Mouse (Mus musculus) forebrain, embryonic 10.5 days (tissue): ENCODE data around the gene Rusc1. TPM values are rescaled to one million over a fixed set of nuclear protein-coding genes. Genes with fewer than 3 reads are reported as not detected.

Source experiments
- DNase-seq: peaks from one replicate; pipeline ENCODE4 v3.0.0-alpha.2; 2017; ENCODE audit warnings: low spot score; ENCODE audit errors: extremely low spot score
- H3K27ac ChIP-seq: fragments of 300-500 bp; sonication (generic); 2 replicates; pipeline ENCODE4 v1.5.1; 2016; ENCODE audit warnings: mild to moderate bottlenecking
- H3K27me3 ChIP-seq: fragments of 300-500 bp; sonication (generic); 2 replicates; pipeline ENCODE4 v1.6.1; 2016; ENCODE audit warnings: mild to moderate bottlenecking; ENCODE audit not compliant: poor library complexity, severe bottlenecking
- H3K36me3 ChIP-seq: fragments of 300-500 bp; sonication (generic); replicated peaks from 2 replicates; pipeline ENCODE4 v1.6.1; 2016; ENCODE audit warnings: mild to moderate bottlenecking, moderate library complexity
- H3K4me1 ChIP-seq: fragments of 300-500 bp; sonication (generic); 2 replicates; pipeline ENCODE4 v1.6.1; 2016
- H3K4me3 ChIP-seq: fragments of 300-500 bp; sonication (generic); 2 replicates; pipeline ENCODE4 v1.5.1; 2016; ENCODE audit warnings: mild to moderate bottlenecking, moderate library complexity
- H3K9me3 ChIP-seq: fragments of 300-500 bp; sonication (generic); 2 replicates; pipeline ENCODE4 v1.6.1; 2016; ENCODE audit warnings: mild to moderate bottlenecking, moderate library complexity
- WGBS: fragments of 180-500 bp; shearing (Covaris S2); methylation state at CpG from one replicate; pipeline ENCODE4 v1.1.7; 2016; 5-methylcytosine and 5-hydroxymethylcytosine counted together
- polyA plus RNA-seq: library from polyadenylated mRNA; unstranded; fragments of >200 nt; fragmentation: Nextera tagmentation; extraction: Ambion mirVana; gene quantifications from 2 replicates; pipeline ENCODE4 v1.2.1, GENCODE M21; 2016

Rusc1 gene
- polyA plus RNA-seq, 1 experiment from 2014 or later = 13.7 TPM

DNA sequence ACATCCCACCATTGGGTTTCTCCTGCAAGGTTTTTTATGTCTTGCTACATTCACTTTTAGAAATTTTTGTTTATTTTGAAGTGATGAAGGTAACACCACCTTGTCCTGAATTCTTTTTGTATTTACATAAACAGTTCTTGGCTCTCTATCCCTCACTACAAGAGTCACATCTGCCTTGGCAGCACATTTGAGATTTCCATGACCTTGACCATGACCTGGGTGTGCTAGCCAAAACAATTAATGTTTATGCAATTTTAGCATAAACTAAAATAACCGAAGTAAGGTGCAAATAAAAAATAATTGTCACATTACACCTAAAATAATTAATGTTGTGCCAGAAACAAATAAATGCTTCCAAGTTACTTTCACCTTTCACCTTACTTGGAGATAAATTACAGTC is 15.0 kb upstream of the Rusc1 start:
- H3K36me3 ChIP-seq = no peaks in the 10 kb centered on the region
- no peaks in the 10 kb centered on the region for H3K9me3 ChIP-seq
- no peaks in the 10 kb centered on the region for H3K27me3 ChIP-seq
- 91% methylated on average over 1 of the region's 1 CpGs for WGBS
- no peak for DNase-seq
- H3K4me3 ChIP-seq = no peak overlapping the region
- no peak overlapping the region for H3K27ac ChIP-seq
- no peaks in the 10 kb centered on the region for H3K4me1 ChIP-seq

DNA sequence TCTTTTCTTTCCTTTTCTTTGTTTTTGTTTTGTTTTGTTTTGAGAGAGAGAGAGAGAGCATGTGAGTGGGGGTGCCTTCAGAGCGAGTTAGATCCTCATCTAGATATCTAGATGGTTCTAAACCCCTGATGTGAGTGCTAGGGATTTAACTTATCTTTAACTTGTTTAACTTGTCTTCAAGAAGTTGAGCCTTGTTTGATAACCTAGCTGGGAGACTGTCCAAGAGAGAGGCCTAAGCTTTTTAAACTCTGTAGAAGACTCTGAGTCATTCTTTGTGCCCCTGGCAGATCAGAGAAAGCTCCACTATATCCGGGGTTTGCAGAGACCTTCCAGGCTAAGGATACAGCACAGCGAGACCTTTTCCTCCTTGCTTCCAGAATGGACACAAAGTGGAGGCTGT is 14.4 kb upstream of the Rusc1 start:
- DNase-seq = no peak
- 76% methylated on average over 3 of the region's 3 CpGs for WGBS

DNA sequence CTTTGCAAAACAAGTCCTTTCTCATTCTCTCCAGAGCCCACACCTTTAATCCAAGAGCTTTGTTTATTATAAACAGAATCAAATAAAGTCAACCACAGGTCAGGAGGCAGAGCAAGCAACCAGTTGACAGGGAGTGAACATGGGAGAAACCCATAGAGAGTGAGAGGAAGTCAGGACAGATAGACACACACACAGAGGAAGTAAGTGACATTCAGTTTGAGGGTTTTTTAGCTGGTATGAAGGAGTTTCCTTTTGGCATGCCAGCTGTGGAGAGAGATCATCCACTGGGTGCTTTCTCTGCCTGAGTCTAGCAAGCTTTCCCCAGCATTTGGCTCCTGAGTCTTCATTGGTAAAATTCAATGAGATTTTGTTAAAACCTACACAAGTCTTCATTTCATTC is 13.8 kb upstream of the Rusc1 start:
- DNase-seq = no peak
- Histone ChIP-seq H3K4me3 (no peak overlapping the region), H3K36me3 (no peaks in the 10 kb centered on the region), H3K9me3 (no peaks in the 10 kb centered on the region), H3K4me1 (peaks cover 9% of the 10 kb centered on the region), H3K27me3 (no peaks in the 10 kb centered on the region), H3K27ac (no peak overlapping the region)

More for the DNA sequence above, 14.4 kb upstream of the Rusc1 start:
- Histone ChIP-seq H3K9me3 (no peaks in the 10 kb centered on the region), H3K4me3 (no peak overlapping the region), H3K27me3 (no peaks in the 10 kb centered on the region), H3K36me3 (no peaks in the 10 kb centered on the region), H3K4me1 (peaks cover 3% of the 10 kb centered on the region), H3K27ac (no peak overlapping the region)

DNA sequence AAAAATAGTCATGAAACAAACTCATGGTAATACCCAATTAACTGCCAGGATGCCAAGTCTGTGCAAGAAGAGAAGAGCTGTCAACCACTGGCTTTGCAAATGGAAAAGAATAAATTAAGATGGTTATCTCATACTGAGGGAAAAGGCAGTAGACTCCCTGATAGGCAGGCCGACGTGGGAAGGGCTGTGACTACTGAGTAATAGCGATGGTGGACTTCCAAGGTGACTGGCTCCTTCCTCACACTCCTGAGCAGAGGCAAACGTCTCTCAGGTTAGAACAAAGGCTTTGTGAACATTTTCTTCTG is 10.1 kb upstream of the Rusc1 start:
- DNase-seq = no peak
- 85% methylated on average over 4 of the region's 4 CpGs for WGBS
- Histone ChIP-seq H3K27me3 (no peaks in the 10 kb centered on the region), H3K27ac (peak overlapping the region; percentile 91), H3K4me3 (no peak overlapping the region), H3K9me3 (no peaks in the 10 kb centered on the region), H3K4me1 (peaks cover 38% of the 10 kb centered on the region), H3K36me3 (peaks cover 26% of the 10 kb centered on the region)

DNA sequence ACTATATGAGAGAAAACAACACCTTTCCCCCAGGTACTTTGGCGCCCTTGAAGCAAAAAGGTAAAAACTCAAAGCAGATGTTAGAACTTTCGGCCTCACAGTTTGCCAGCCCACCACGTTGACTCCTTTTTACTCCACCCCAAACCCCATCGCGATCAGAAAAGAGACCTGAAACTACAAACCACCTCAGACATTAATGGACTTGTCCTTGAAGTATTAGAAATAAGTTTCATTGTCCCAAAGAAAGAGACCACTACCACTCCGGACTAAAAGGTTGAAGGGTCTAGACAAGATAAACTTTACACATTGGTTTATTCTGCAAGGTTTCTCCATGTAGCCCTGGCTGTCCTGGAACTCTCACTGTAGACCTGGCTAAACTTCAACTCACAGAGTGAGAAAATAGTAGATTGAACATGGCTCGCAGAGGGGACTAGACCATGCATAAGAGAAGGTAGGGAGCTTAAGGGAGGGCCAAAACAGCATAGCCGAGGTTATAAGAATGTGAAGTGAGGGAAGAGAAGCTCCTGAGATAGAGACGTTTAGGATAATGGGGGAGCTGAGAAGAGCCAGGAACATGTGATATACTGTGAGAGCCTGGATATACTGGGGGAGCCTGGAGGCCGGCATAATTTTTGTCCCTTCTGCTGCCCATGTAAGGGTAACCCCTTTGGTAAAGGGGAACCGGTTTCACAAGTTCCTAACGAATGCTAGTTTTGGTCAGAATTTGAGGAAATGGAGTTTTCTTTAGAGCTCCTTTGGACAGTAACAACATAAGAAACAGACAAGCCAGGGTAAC is 9.6 kb upstream of the Rusc1 start:
- no peaks in the 10 kb centered on the region for H3K9me3 ChIP-seq
- peak overlapping the region; percentile 91 for H3K27ac ChIP-seq
- DNase-seq = no peak
- H3K4me3 ChIP-seq = peak overlapping the region; percentile 87
- WGBS = 68% methylated on average over 12 of the region's 12 CpGs
- H3K36me3 ChIP-seq = peaks cover 32% of the 10 kb centered on the region
- H3K4me1 ChIP-seq = peaks cover 41% of the 10 kb centered on the region
- H3K27me3 ChIP-seq = no peaks in the 10 kb centered on the region

DNA sequence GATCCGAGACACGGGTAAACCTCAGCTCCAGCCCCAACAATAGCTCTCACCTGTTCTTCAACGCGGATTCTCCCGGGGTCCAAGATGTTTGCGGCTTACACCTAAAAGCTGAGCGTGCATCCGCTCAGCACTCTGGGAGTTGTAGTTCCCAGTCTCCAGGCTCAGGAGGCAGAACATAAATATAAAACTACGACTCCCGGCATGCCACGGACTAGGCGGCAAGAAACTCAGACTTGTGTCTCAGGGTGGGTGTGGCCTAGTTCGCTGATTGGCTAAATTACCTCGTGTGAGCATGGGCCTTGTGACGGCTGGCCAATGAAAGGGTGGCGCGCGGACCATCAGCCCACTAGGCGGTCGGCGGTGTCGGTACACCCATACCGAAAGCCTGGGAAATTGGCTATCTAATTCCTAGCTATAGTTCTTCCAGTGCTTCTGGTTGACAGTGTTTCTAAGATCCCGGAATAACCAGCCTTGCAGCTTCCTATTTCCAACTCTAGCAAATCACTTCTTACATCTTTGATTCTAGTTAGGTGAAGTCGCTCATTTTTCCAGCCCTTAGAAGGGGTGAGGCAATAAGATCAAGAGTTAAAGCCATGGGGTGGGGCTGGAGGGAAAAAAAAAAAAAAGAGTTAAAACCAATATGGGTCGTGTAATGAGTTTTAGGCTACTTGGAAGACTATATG is 8.8 kb upstream of the Rusc1 start, which contains the start of gene Fdps:
Fdps (minus strand) TSS at position 148 of the 683 bp plus-strand sequence.
- peak within 1 kb of the TSS; percentile 91 for H3K27ac ChIP-seq
- H3K4me3 ChIP-seq = peak within 1 kb of the TSS; percentile 87
- peaks cover 41% of the 10 kb centered on the region for H3K4me1 ChIP-seq
- under 1% methylated on average over 26 of the region's 26 CpGs for WGBS
- H3K36me3 ChIP-seq = peaks cover 39% of the 10 kb centered on the region
- no peaks in the 10 kb centered on the region for H3K9me3 ChIP-seq
- peak; percentile 95 for DNase-seq
- no peaks in the 10 kb centered on the region for H3K27me3 ChIP-seq

DNA sequence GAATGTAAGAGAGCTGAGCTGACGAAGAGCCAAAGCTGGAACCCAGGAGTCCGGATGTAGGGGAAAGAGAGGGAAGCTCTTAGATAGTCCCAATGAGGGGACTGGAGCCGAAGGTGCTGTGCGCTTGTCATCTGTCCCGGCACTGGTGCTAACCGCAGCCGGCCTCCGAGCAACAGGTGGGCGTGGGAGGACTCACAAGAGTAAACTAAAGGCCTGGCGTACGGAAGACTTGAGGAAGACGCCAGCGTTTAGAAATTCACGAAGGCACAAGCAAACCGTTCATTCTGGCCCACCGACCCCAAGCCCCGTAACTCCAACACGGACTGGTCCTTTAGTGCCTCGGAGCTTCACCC is 8.3 kb upstream of the Rusc1 start:
- Histone ChIP-seq H3K4me1 (peaks cover 43% of the 10 kb centered on the region), H3K9me3 (no peaks in the 10 kb centered on the region), H3K27ac (peak overlapping the region; percentile 91), H3K36me3 (peaks cover 44% of the 10 kb centered on the region), H3K27me3 (no peaks in the 10 kb centered on the region), H3K4me3 (peak overlapping the region; percentile 87)
- under 1% methylated on average over 19 of the region's 19 CpGs for WGBS
- no peak for DNase-seq

DNA sequence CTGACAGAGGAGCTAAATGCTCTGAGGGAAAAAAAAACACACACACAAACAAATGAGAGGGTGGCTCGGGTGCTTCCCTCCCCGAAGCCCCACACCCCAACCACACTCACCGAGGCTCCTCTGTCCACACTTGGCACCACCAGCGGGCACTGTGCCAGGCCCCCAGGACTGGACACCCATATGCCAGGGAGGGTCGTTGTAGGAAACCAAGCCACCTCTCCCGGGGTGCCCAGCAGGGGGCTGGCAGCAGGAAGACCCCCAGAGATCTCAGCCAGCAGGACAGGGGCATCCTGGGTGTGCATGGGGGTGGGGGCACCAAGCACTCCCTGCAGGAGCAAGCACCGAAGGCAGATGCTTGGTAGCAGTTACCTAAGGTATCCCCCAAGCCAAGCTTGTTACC is 7.7 kb upstream of the Rusc1 start, which contains the start of gene Gm43738:
Gm43738 (minus strand) TSS at position 289 of the 400 bp plus-strand sequence.
- H3K27me3 ChIP-seq = no peaks in the 10 kb centered on the region
- DNase-seq = no peak
- no peaks in the 10 kb centered on the region for H3K9me3 ChIP-seq
- peak within 1 kb of the TSS; percentile 91 for H3K27ac ChIP-seq
- H3K4me3 ChIP-seq = peak within 1 kb of the TSS; percentile 87
- peaks cover 45% of the 10 kb centered on the region for H3K4me1 ChIP-seq
- WGBS = 64% methylated on average over 7 of the region's 7 CpGs
- H3K36me3 ChIP-seq = peaks cover 50% of the 10 kb centered on the region

DNA sequence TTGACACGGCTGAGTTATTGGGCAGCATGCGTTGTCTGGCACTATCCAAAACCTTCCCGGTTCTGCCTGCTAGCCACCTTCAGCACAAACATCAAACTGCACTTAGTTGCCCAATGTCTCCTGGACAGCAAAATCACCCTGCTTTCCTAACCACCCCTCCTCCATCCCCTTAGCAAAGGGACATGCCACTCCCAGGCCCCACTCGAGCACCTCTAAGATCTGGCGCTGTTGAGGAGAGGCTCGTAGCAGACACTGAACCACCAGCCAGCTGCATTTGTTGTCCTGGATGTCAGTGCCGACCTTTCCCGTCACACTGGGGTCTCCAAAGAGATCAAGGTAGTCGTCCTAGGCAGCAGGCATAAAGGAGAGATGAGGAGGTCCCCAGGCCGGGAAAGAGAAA is 910 bp upstream of the Rusc1 start:
- peaks cover 60% of the 10 kb centered on the region for H3K36me3 ChIP-seq

DNA sequence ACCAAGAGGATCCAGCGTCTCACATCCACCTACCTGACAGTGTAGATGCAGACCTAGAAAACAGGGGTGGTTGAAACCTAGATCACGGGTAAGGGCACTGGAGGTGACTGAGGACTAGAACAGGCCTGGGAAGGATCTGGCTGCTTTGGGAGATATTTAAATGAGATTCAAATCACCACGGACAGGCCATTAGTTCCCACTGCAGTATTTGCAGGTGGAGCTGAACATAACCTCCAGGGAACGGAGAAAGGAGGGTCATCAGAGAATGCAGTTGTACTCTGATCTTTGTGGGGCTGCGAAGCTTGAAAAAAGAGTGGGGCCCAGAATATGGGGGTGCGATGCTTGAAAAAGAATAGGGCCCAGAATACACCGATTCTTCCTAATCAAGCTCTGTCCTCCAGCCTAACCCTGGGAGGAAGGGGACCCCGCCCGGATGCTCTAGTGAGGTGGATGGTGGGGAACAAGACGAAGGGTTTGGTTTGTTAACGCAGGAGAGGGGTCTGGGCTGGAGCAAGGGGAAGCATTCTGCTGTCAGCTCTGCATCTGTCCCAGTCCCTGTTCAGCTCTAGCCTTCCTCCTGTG is 511 bp downstream of the Rusc1 start:
- Histone ChIP-seq H3K27me3 (peaks cover 67% of the 10 kb centered on the region), H3K36me3 (peaks cover 54% of the 10 kb centered on the region), H3K9me3 (no peaks in the 10 kb centered on the region), H3K4me1 (peaks cover 69% of the 10 kb centered on the region), H3K4me3 (peak overlapping the region; percentile 71), H3K27ac (peak overlapping the region; percentile 89)
- WGBS = 15% methylated on average over 11 of the region's 11 CpGs
- peak; percentile 23 for DNase-seq

More for the DNA sequence above, 910 bp upstream of the Rusc1 start:
- Histone ChIP-seq H3K9me3 (no peaks in the 10 kb centered on the region), H3K27me3 (peaks cover 53% of the 10 kb centered on the region), H3K4me3 (no peak overlapping the region; the same call in 1 of the 2 replicates), H3K27ac (no peak overlapping the region), H3K4me1 (peaks cover 64% of the 10 kb centered on the region)
- DNase-seq = no peak
- 88% methylated on average over 10 of the region's 10 CpGs for WGBS

DNA sequence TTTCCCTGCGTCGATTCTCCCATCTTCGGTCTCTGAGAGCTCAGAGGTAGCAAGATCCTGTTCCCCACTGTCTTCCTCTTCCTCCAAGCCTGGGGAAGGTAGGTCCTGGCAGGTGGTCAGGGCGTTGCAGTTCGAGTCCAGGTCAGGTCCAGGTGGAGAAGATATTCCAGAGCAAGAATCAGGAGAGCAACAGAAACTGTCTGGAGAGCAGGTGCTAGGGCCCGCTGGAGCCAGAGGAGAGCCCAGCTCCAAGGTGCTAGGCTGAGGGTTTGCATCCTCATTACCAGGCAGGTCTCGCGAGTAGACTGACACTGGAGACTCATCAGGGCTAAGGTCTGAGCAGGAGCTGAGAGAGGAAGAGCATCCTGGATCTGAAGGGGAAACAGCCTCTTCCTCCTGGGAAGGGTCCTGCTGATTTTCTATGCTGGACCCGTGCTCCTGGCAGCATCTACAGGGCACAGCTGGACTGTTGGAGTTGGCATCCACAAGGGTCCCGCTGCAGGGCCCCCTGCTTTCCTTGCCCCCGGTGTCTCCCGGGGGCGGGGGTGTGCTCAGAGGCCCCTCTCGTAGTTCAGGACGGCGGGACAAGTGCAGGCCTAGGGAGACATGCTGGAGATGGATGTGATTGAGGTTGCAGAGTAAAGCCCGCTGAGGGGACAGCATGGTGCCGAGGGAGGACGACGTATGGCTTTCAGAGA is 1.2 kb downstream of the Rusc1 start:
- peak overlapping the region; percentile 71 for H3K4me3 ChIP-seq
- H3K27ac ChIP-seq = peak overlapping the region; percentile 89
- peaks cover 68% of the 10 kb centered on the region for H3K27me3 ChIP-seq
- DNase-seq = peak; percentile 36
- WGBS = 8% methylated on average over 20 of the region's 20 CpGs
- no peaks in the 10 kb centered on the region for H3K9me3 ChIP-seq
- peaks cover 71% of the 10 kb centered on the region for H3K4me1 ChIP-seq
- peaks cover 48% of the 10 kb centered on the region for H3K36me3 ChIP-seq

DNA sequence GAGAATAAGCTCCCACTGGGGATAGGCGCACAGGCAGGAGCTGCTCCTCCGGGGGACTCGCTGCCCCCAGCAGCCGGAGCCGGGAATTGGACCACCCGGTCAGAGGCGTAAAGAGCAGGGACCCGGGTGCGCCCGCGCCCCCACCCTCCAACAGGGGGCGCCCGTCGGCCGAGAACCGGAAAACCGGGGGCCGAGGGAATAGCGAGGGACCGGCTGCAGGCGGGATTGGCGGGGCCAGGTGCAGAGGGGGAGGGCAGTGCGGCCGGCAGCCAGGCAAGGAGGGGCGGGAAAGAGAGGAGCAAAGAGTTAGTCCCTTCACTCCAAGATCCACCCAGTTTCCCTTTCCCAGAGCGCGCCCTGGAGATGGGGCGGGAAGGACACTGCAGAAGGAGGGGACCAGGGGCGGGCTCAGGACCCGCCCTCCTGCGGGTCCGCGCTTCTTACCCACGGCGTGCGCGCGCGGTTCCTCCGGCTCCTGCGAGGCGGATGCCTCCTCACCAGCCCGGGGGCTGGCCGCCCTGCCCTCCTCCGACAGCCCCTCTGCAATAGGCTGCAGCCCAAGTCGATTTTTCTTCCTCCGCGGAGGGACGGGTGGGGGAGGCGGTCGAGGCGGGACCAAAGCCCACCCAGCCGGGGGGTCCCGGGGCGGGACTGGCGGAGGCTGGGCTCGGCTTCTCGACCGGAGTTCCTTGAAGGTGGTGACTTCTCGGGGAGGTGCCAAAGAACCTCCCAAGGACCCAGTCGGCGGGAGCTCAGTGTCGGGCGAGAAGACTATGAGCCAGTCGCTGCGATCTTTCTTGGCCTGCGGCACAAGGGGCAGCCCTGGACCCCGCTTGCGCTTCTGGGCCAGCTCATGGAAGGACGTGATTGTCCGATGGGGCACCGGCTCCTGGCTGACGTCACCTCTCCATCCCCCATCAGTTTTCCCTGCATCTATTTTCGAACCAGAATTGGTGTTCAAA is 2.1 kb downstream of the Rusc1 start:
- under 1% methylated on average over 72 of the region's 74 CpGs for WGBS

More for the DNA sequence above, 2.1 kb downstream of the Rusc1 start:
- DNase-seq = peak; percentile 84
- Histone ChIP-seq H3K4me1 (peaks cover 67% of the 10 kb centered on the region), H3K9me3 (no peaks in the 10 kb centered on the region), H3K27ac (peak overlapping the region; percentile 89), H3K36me3 (peaks cover 44% of the 10 kb centered on the region), H3K4me3 (peak overlapping the region; percentile 71), H3K27me3 (peaks cover 68% of the 10 kb centered on the region)
